Comparison of ENCODE assay signal across 14 mouse cellular contexts in the genomic region with DNA sequence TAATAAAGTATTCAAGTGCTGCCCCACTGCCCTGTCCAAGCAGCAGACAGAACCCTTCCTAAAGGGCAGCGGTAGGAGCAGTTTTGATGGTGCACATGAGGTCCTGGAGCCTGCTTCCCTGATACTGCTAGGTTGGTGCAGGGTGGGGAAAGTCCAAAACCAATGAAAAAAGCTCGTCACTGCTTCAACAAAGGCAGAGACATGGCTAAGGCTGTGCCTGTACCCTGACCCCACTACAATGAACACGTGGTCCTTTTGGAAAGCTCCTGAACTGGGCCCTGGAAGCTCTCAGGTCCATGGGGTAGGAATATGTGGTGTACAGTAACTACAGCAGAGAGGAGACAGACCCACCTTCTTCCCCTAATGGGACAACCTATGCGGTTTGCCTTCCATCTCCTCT.
"Had no signal": no experiment of that assay in that cellular context is flagged by ENCODE, and none has a peak within 500 bp of the region (broad histone marks: within the 10 kb centered on the region; RNA-seq: fewer than 3 reads in every experiment).

No protein-coding gene starts in this region.

- H3K9ac ChIP-seq: limb, embryonic 12.5 days; liver, embryonic 13.5 days; liver, postnatal 0 days; midbrain, embryonic 15.5 days; neural tube, embryonic 12.5 days had no signal

- H3K36me3 ChIP-seq: limb, embryonic 12.5 days; liver, embryonic 13.5 days; midbrain, embryonic 15.5 days; neural tube, embryonic 12.5 days had no signal

- H3K27ac ChIP-seq: liver, embryonic 13.5 days; macrophage; midbrain, embryonic 15.5 days; neural tube, embryonic 12.5 days had no signal

- H3K27me3 ChIP-seq: limb, embryonic 12.5 days; liver, embryonic 13.5 days; midbrain, embryonic 15.5 days; neural tube, embryonic 12.5 days had no signal

- H3K4me3 ChIP-seq: limb, embryonic 12.5 days; liver, embryonic 13.5 days; megakaryocyte, embryonic 14.5 days; midbrain, embryonic 15.5 days; neural tube, embryonic 12.5 days had no signal

- H3K4me1 ChIP-seq: midbrain, embryonic 15.5 days; neural tube, embryonic 12.5 days had no signal

- DNase-seq: kidney, adult 9 months; layer of hippocampus, adult 9-11 months; layer of hippocampus, postnatal 36 days; liver; liver, embryonic 13.5 days; liver, postnatal 0 days; lung, postnatal 14 days; thymus, postnatal 36 days had no signal

- ATAC-seq: liver, postnatal 0 days; midbrain, embryonic 15.5 days had no signal

- H3K9me3 ChIP-seq: liver, embryonic 13.5 days; megakaryocyte, embryonic 14.5 days; midbrain, embryonic 15.5 days; neural tube, embryonic 12.5 days had no signal

- H3K4me2 ChIP-seq: limb, embryonic 12.5 days; liver, embryonic 13.5 days; midbrain, embryonic 11.5 days; midbrain, embryonic 15.5 days; neural tube, embryonic 12.5 days had no signal
